Mouse (Mus musculus) midbrain, embryonic 11.5 days (tissue): ENCODE measurements around the gene Atp23. TPM values are rescaled to one million over a fixed set of nuclear protein-coding genes. Genes with fewer than 3 reads are reported as not detected.
A peak's percentile ranks its signal among the peaks of the same experiment; 100 is the strongest.

Source experiments
- ATAC-seq: fragments of 200-750 bp; cut with Nextera tagmentation; 2 replicates; pipeline ENCODE4 v1.8.0; 2017; ENCODE audit warnings: moderate TSS enrichment, moderate library complexity; ENCODE audit not compliant: low FRiP score
- DNase-seq: peaks from one replicate; pipeline ENCODE4 v3.0.0; 2015; ENCODE audit warnings: low spot score; ENCODE audit errors: missing footprints
- H3K27ac ChIP-seq: fragments of 300-500 bp; sonication (generic); 2 replicates; pipeline ENCODE4 v1.5.1; 2014; ENCODE audit warnings: low read depth, low read length
- H3K27me3 ChIP-seq: fragments of 300-500 bp; sonication (generic); 2 replicates; pipeline ENCODE4 v1.6.1; 2014; ENCODE audit warnings: mild to moderate bottlenecking, low read length, moderate library complexity, mixed read lengths; ENCODE audit not compliant: control insufficient read depth, insufficient read depth
- H3K36me3 ChIP-seq: fragments of 300-500 bp; sonication (generic); 2 replicates; pipeline ENCODE4 v1.6.1; 2014; ENCODE audit warnings: mild to moderate bottlenecking, low read length, moderate library complexity, mixed read lengths; ENCODE audit not compliant: control insufficient read depth, insufficient read depth
- H3K4me1 ChIP-seq: fragments of 300-500 bp; sonication (generic); 2 replicates; pipeline ENCODE4 v1.6.1; 2014; ENCODE audit warnings: low read length; ENCODE audit not compliant: control insufficient read depth, insufficient read depth
- H3K4me2 ChIP-seq: fragments of 300-500 bp; sonication (generic); 2 replicates; pipeline ENCODE4 v1.6.1; 2014; ENCODE audit warnings: mild to moderate bottlenecking, moderate library complexity
- H3K4me3 ChIP-seq: fragments of 300-500 bp; sonication (generic); 2 replicates; pipeline ENCODE4 v1.5.1; 2014; ENCODE audit warnings: low read depth, low read length
- H3K9ac ChIP-seq: fragments of 300-500 bp; sonication (generic); 2 replicates; pipeline ENCODE4 v1.6.1; 2014; ENCODE audit warnings: low read length
- H3K9me3 ChIP-seq: fragments of 300-500 bp; sonication (generic); 2 replicates; pipeline ENCODE4 v1.6.1; 2016; ENCODE audit warnings: low read length; ENCODE audit not compliant: control insufficient read depth
- WGBS: fragments of 180-500 bp; shearing (Covaris S2); extraction: QIAGEN DNeasy Blood & Tissue Kit; methylation state at CpG from one replicate; pipeline ENCODE4 v1.1.7; 2014; 5-methylcytosine and 5-hydroxymethylcytosine counted together
- polyA plus RNA-seq: library from polyadenylated mRNA; unstranded; fragments of >200 nt; fragmentation: Nextera tagmentation; extraction: Ambion mirVana; gene quantifications from 2 replicates; pipeline ENCODE4 v1.2.1, GENCODE M21; 2014

Atp23 gene
- polyA plus RNA-seq, 1 experiment from 2014 or later, result 17.8 TPM

GRCm38 (mm10) chr10:126895891-126896290, 5.3 kb downstream of the Atp23 start:
- Histone ChIP-seq H3K4me1 (peaks cover 6% of the 10 kb centered on the region; the same call in 1 of the 2 replicates), H3K4me2 (no peak overlapping the region), H3K36me3 (peaks cover 3% of the 10 kb centered on the region; the same call in 1 of the 2 replicates), H3K27ac (no peak overlapping the region), H3K9ac (no peak overlapping the region), H3K27me3 (no peaks in the 10 kb centered on the region), H3K4me3 (no peak overlapping the region), H3K9me3 (no peaks in the 10 kb centered on the region)
- DNase-seq, result peak; percentile 35
- no peak for ATAC-seq
- WGBS, result 61% methylated on average over 6 of the region's 6 CpGs

GRCm38 (mm10) chr10:126894061-126894460, 7.1 kb downstream of the Atp23 start:
- Histone ChIP-seq H3K4me2 (no peak overlapping the region), H3K36me3 (peaks cover 12% of the 10 kb centered on the region), H3K4me3 (no peak overlapping the region), H3K27ac (no peak overlapping the region), H3K4me1 (no peaks in the 10 kb centered on the region), H3K9me3 (no peaks in the 10 kb centered on the region), H3K27me3 (no peaks in the 10 kb centered on the region), H3K9ac (no peak overlapping the region)
- WGBS, result 94% methylated on average over 15 of the region's 15 CpGs
- peak; percentile 72 for DNase-seq
- ATAC-seq, result no peak

GRCm38 (mm10) chr10:126893145-126893544, 8.0 kb downstream of the Atp23 start:
- Histone ChIP-seq H3K9me3 (no peaks in the 10 kb centered on the region), H3K27me3 (no peaks in the 10 kb centered on the region), H3K4me2 (no peak overlapping the region), H3K9ac (no peak overlapping the region), H3K27ac (no peak overlapping the region), H3K4me1 (no peaks in the 10 kb centered on the region), H3K4me3 (no peak overlapping the region), H3K36me3 (peaks cover 13% of the 10 kb centered on the region)
- 95% methylated on average over 7 of the region's 7 CpGs for WGBS
- DNase-seq (peak; percentile 61), ATAC-seq (no peak)

- Histone ChIP-seq H3K4me2 (no peak overlapping the region), H3K36me3 (no peaks in the 10 kb centered on the region), H3K27ac (no peak overlapping the region), H3K4me3 (no peak overlapping the region), H3K9me3 (no peaks in the 10 kb centered on the region), H3K9ac (no peak overlapping the region), H3K4me1 (no peaks in the 10 kb centered on the region), H3K27me3 (no peaks in the 10 kb centered on the region)
- 92% methylated on average over 3 of the region's 3 CpGs for WGBS
- ATAC-seq, result no peak
- DNase-seq, result no peak
Observed at GRCm38 (mm10) chr10:126873755-126874154, 27.4 kb downstream of the Atp23 start.

- H3K9me3 ChIP-seq, result no peaks in the 10 kb centered on the region
- DNase-seq, result peak; percentile 64
- no peak overlapping the region for H3K9ac ChIP-seq
- no peaks in the 10 kb centered on the region for H3K27me3 ChIP-seq
- ATAC-seq, result no peak
- no peak overlapping the region for H3K4me2 ChIP-seq
- no peaks in the 10 kb centered on the region for H3K36me3 ChIP-seq
- no peak overlapping the region for H3K4me3 ChIP-seq
- no peak overlapping the region for H3K27ac ChIP-seq
- 79% methylated on average over 5 of the region's 5 CpGs for WGBS
- no peaks in the 10 kb centered on the region for H3K4me1 ChIP-seq
Observed at GRCm38 (mm10) chr10:126872256-126872655, 28.9 kb downstream of the Atp23 start.

GRCm38 (mm10) chr10:126869372-126870318, 31.5 kb downstream of the Atp23 start:
- ATAC-seq (peak; percentile 70), DNase-seq (peak; percentile 97)
- H3K27me3 ChIP-seq, result no peaks in the 10 kb centered on the region
- H3K27ac ChIP-seq, result no peak overlapping the region
- no peaks in the 10 kb centered on the region for H3K9me3 ChIP-seq
- no peak overlapping the region for H3K4me3 ChIP-seq
- H3K4me1 ChIP-seq, result no peaks in the 10 kb centered on the region
- 27% methylated on average over 23 of the region's 23 CpGs for WGBS
- no peak overlapping the region for H3K9ac ChIP-seq
- H3K36me3 ChIP-seq, result no peaks in the 10 kb centered on the region
- peak overlapping the region; percentile 19; the same call in 1 of the 2 replicates for H3K4me2 ChIP-seq

GRCm38 (mm10) chr10:126865284-126865683, 35.9 kb downstream of the Atp23 start:
- Histone ChIP-seq H3K4me2 (no peak overlapping the region), H3K4me1 (no peaks in the 10 kb centered on the region), H3K36me3 (no peaks in the 10 kb centered on the region), H3K9me3 (no peaks in the 10 kb centered on the region), H3K4me3 (no peak overlapping the region), H3K9ac (no peak overlapping the region), H3K27me3 (no peaks in the 10 kb centered on the region), H3K27ac (no peak overlapping the region)
- DNase-seq (no peak), ATAC-seq (no peak)
- 90% methylated on average over 8 of the region's 8 CpGs for WGBS

GRCm38 (mm10) chr10:126862193-126862592, 39.0 kb downstream of the Atp23 start:
- WGBS, result 80% methylated on average over 12 of the region's 12 CpGs
- no peak for ATAC-seq
- Histone ChIP-seq H3K9ac (no peak overlapping the region), H3K4me3 (no peak overlapping the region), H3K4me2 (no peak overlapping the region), H3K27ac (no peak overlapping the region), H3K9me3 (no peaks in the 10 kb centered on the region), H3K36me3 (no peaks in the 10 kb centered on the region), H3K27me3 (no peaks in the 10 kb centered on the region), H3K4me1 (no peaks in the 10 kb centered on the region)
- DNase-seq, result peak; percentile 77

- DNase-seq (no peak), ATAC-seq (no peak)
- 83% methylated on average over 10 of the region's 10 CpGs for WGBS
Observed at GRCm38 (mm10) chr10:126853286-126853685, 47.9 kb downstream of the Atp23 start.

More at GRCm38 (mm10) chr10:126853286-126853685, 47.9 kb downstream of the Atp23 start:
- Histone ChIP-seq H3K27me3 (no peaks in the 10 kb centered on the region), H3K4me3 (no peak overlapping the region), H3K36me3 (no peaks in the 10 kb centered on the region), H3K4me1 (no peaks in the 10 kb centered on the region), H3K9me3 (no peaks in the 10 kb centered on the region; the same call in 1 of the 2 replicates), H3K4me2 (no peak overlapping the region), H3K27ac (no peak overlapping the region), H3K9ac (no peak overlapping the region)
